Mouse (Mus musculus) splenic B cell, adult 2 months (primary cell): ENCODE measurements around the gene Foxi2.

ENCODE experiments used
- DNase-seq: peaks from one replicate; pipeline ENCODE4 v3.0.0-alpha.2; 2011; ENCODE audit warnings: low read depth, low spot score
- H3K27me3 ChIP-seq: 2 replicates; pipeline ENCODE4 v1.6.1; 2012; ENCODE audit warnings: mild to moderate bottlenecking, low read length, moderate library complexity, mixed read lengths; ENCODE audit not compliant: control insufficient read depth, poor library complexity, insufficient read depth, severe bottlenecking
- H3K36me3 ChIP-seq: 2 replicates; pipeline ENCODE4 v1.6.1; 2012; ENCODE audit warnings: mild to moderate bottlenecking, low read length, moderate library complexity, mixed read lengths; ENCODE audit not compliant: control insufficient read depth, poor library complexity, insufficient read depth, severe bottlenecking

The Foxi2 gene

GRCm38 (mm10) chr7:135410237-135410965 lies at the start of gene Foxi2:
Foxi2 (plus strand) TSS chr7:135410308.
- Histone ChIP-seq H3K27me3 (no peaks in the 10 kb centered on the region), H3K36me3 (no peaks in the 10 kb centered on the region)
- DNase-seq = no peak

- no peaks in the 10 kb centered on the region for H3K27me3 ChIP-seq
- no peaks in the 10 kb centered on the region for H3K36me3 ChIP-seq
- DNase-seq = no peak
Observed at GRCm38 (mm10) chr7:135364606-135365005, 45.5 kb upstream of the Foxi2 start.

GRCm38 (mm10) chr7:135376048-135376447 lies 34.1 kb upstream of the Foxi2 start:
- no peaks in the 10 kb centered on the region for H3K27me3 ChIP-seq
- no peaks in the 10 kb centered on the region for H3K36me3 ChIP-seq
- DNase-seq = no peak

GRCm38 (mm10) chr7:135376932-135377331 lies 33.2 kb upstream of the Foxi2 start:
- Histone ChIP-seq H3K27me3 (no peaks in the 10 kb centered on the region), H3K36me3 (no peaks in the 10 kb centered on the region)
- peak; percentile 6 for DNase-seq

GRCm38 (mm10) chr7:135378331-135378730 lies 31.8 kb upstream of the Foxi2 start:
- Histone ChIP-seq H3K36me3 (no peaks in the 10 kb centered on the region), H3K27me3 (no peaks in the 10 kb centered on the region)
- no peak for DNase-seq

GRCm38 (mm10) chr7:135389039-135389438 lies 21.1 kb upstream of the Foxi2 start:
- Histone ChIP-seq H3K27me3 (no peaks in the 10 kb centered on the region), H3K36me3 (no peaks in the 10 kb centered on the region)
- no peak for DNase-seq

- no peaks in the 10 kb centered on the region for H3K27me3 ChIP-seq
- H3K36me3 ChIP-seq = no peaks in the 10 kb centered on the region
- no peak for DNase-seq
Observed at GRCm38 (mm10) chr7:135392949-135393542, 17.1 kb upstream of the Foxi2 start.

- DNase-seq = no peak
- H3K27me3 ChIP-seq = no peaks in the 10 kb centered on the region
- no peaks in the 10 kb centered on the region for H3K36me3 ChIP-seq
Observed at GRCm38 (mm10) chr7:135394436-135394835, 15.7 kb upstream of the Foxi2 start.

- no peaks in the 10 kb centered on the region for H3K36me3 ChIP-seq
- H3K27me3 ChIP-seq = no peaks in the 10 kb centered on the region
- DNase-seq = no peak
Observed at GRCm38 (mm10) chr7:135395242-135395641, 14.9 kb upstream of the Foxi2 start.

GRCm38 (mm10) chr7:135397096-135397495 lies 13.0 kb upstream of the Foxi2 start:
- no peaks in the 10 kb centered on the region for H3K36me3 ChIP-seq
- no peak for DNase-seq

GRCm38 (mm10) chr7:135397874-135398273 lies 12.2 kb upstream of the Foxi2 start:
- Histone ChIP-seq H3K27me3 (no peaks in the 10 kb centered on the region), H3K36me3 (no peaks in the 10 kb centered on the region)
- no peak for DNase-seq

More at GRCm38 (mm10) chr7:135397096-135397495, 13.0 kb upstream of the Foxi2 start:
- no peaks in the 10 kb centered on the region for H3K27me3 ChIP-seq

GRCm38 (mm10) chr7:135403416-135403815 lies 6.7 kb upstream of the Foxi2 start:
- H3K36me3 ChIP-seq = no peaks in the 10 kb centered on the region
- H3K27me3 ChIP-seq = no peaks in the 10 kb centered on the region
- peak; percentile 55 for DNase-seq

- H3K27me3 ChIP-seq = no peaks in the 10 kb centered on the region
- no peak for DNase-seq
- no peaks in the 10 kb centered on the region for H3K36me3 ChIP-seq
Observed at GRCm38 (mm10) chr7:135406761-135407160, 3.3 kb upstream of the Foxi2 start.

- no peak for DNase-seq
- H3K27me3 ChIP-seq = no peaks in the 10 kb centered on the region
Observed at GRCm38 (mm10) chr7:135408501-135408900, 1.6 kb upstream of the Foxi2 start.

GRCm38 (mm10) chr7:135412357-135412756 lies 2.2 kb downstream of the Foxi2 start:
- no peaks in the 10 kb centered on the region for H3K27me3 ChIP-seq
- H3K36me3 ChIP-seq = no peaks in the 10 kb centered on the region
- DNase-seq = no peak

More at GRCm38 (mm10) chr7:135408501-135408900, 1.6 kb upstream of the Foxi2 start:
- no peaks in the 10 kb centered on the region for H3K36me3 ChIP-seq
